Mouse (Mus musculus): ENCODE data around the gene Rybp. TPM values are rescaled to one million over a fixed set of nuclear protein-coding genes. Genes with fewer than 3 reads are reported as not detected.

The Rybp gene
- polyA plus RNA-seq, 1 experiment from 2014 or later = 13.5 TPM

- H3K27me3 ChIP-seq (replicated peaks; ENCODE audit: control insufficient read depth, insufficient read depth, low read length) = no peaks in the 10 kb centered on the region
- TF ChIP-seq CTCF (IDR thresholded peaks at IDR 0.05; ENCODE audit: low read depth) = no peak
- H3K4me2 ChIP-seq (replicated peaks; ENCODE audit: low read depth) = no peak overlapping the region
- H3K36me3 ChIP-seq (ENCODE audit: control insufficient read depth, insufficient read depth) = no peaks in the 10 kb centered on the region
- ATAC-seq = no peak
- no peaks in the 10 kb centered on the region for H3K4me1 ChIP-seq (replicated peaks; ENCODE audit: control insufficient read depth, insufficient read depth, low read length)
- H3K27ac ChIP-seq (ENCODE audit: low read depth, low read length) = no peak overlapping the region
- no peak overlapping the region for H3K4me3 ChIP-seq (ENCODE audit: low read depth, low read length)
- no peak overlapping the region for H3K9ac ChIP-seq (ENCODE audit: low read depth, low read length)
- no peaks in the 10 kb centered on the region for H3K9me3 ChIP-seq (ENCODE audit: control insufficient read depth)
- 48% methylated on average over 2 of the region's 2 CpGs for WGBS
Measured at GRCm38 (mm10) chr6:100226204-100226603, 61.1 kb downstream of the Rybp start.

GRCm38 (mm10) chr6:100223932-100224331 lies 63.4 kb downstream of the Rybp start:
- Histone ChIP-seq H3K4me2 (replicated peaks; ENCODE audit: low read depth) (no peak overlapping the region), H3K9me3 (ENCODE audit: control insufficient read depth) (no peaks in the 10 kb centered on the region), H3K36me3 (ENCODE audit: control insufficient read depth, insufficient read depth) (no peaks in the 10 kb centered on the region), H3K4me1 (replicated peaks; ENCODE audit: control insufficient read depth, insufficient read depth, low read length) (no peaks in the 10 kb centered on the region), H3K4me3 (ENCODE audit: low read depth, low read length) (no peak overlapping the region), H3K9ac (ENCODE audit: low read depth, low read length) (no peak overlapping the region), H3K27me3 (replicated peaks; ENCODE audit: control insufficient read depth, insufficient read depth, low read length) (no peaks in the 10 kb centered on the region), H3K27ac (ENCODE audit: low read depth, low read length) (no peak overlapping the region)
- 92% methylated on average over 6 of the region's 6 CpGs for WGBS
- ATAC-seq = no peak
- no peak for TF ChIP-seq CTCF (IDR thresholded peaks at IDR 0.05; ENCODE audit: low read depth)

- Histone ChIP-seq H3K9ac (ENCODE audit: low read depth, low read length) (no peak overlapping the region), H3K27ac (ENCODE audit: low read depth, low read length) (no peak overlapping the region), H3K9me3 (ENCODE audit: control insufficient read depth) (no peaks in the 10 kb centered on the region), H3K4me1 (replicated peaks; ENCODE audit: control insufficient read depth, insufficient read depth, low read length) (0 out of 2 replicates have a peak, but pooled peaks cover 1% of the 10 kb centered on the region), H3K4me2 (replicated peaks; ENCODE audit: low read depth) (no peak overlapping the region), H3K4me3 (ENCODE audit: low read depth, low read length) (no peak overlapping the region), H3K27me3 (replicated peaks; ENCODE audit: control insufficient read depth, insufficient read depth, low read length) (no peaks in the 10 kb centered on the region), H3K36me3 (ENCODE audit: control insufficient read depth, insufficient read depth) (no peaks in the 10 kb centered on the region)
- ATAC-seq = no peak
- TF ChIP-seq CTCF (IDR thresholded peaks at IDR 0.05; ENCODE audit: low read depth) = no peak
- WGBS = 87% methylated on average over 10 of the region's 10 CpGs
Measured at GRCm38 (mm10) chr6:100223435-100223834, 63.9 kb downstream of the Rybp start.

GRCm38 (mm10) chr6:100222927-100223326 lies 64.4 kb downstream of the Rybp start:
- H3K4me3 ChIP-seq (ENCODE audit: low read depth, low read length) = no peak overlapping the region
- no peak overlapping the region for H3K9ac ChIP-seq (ENCODE audit: low read depth, low read length)
- 0 out of 2 replicates have a peak, but pooled peaks cover 2% of the 10 kb centered on the region for H3K4me1 ChIP-seq (replicated peaks; ENCODE audit: control insufficient read depth, insufficient read depth, low read length)
- WGBS = 88% methylated on average over 5 of the region's 5 CpGs
- no peaks in the 10 kb centered on the region for H3K9me3 ChIP-seq (ENCODE audit: control insufficient read depth)
- ATAC-seq = no peak
- H3K27me3 ChIP-seq (replicated peaks; ENCODE audit: control insufficient read depth, insufficient read depth, low read length) = no peaks in the 10 kb centered on the region
- no peak for TF ChIP-seq CTCF (IDR thresholded peaks at IDR 0.05; ENCODE audit: low read depth)
- no peaks in the 10 kb centered on the region for H3K36me3 ChIP-seq (ENCODE audit: control insufficient read depth, insufficient read depth)
- no peak overlapping the region for H3K4me2 ChIP-seq (replicated peaks; ENCODE audit: low read depth)
- H3K27ac ChIP-seq (ENCODE audit: low read depth, low read length) = no peak overlapping the region

- H3K4me2 ChIP-seq (replicated peaks; ENCODE audit: low read depth) = no peak overlapping the region
- 0 out of 2 replicates have a peak, but pooled peaks cover 2% of the 10 kb centered on the region for H3K4me1 ChIP-seq (replicated peaks; ENCODE audit: control insufficient read depth, insufficient read depth, low read length)
- no peaks in the 10 kb centered on the region for H3K9me3 ChIP-seq (ENCODE audit: control insufficient read depth)
- no peaks in the 10 kb centered on the region for H3K36me3 ChIP-seq (ENCODE audit: control insufficient read depth, insufficient read depth)
- no peak overlapping the region for H3K27ac ChIP-seq (ENCODE audit: low read depth, low read length)
- H3K27me3 ChIP-seq (replicated peaks; ENCODE audit: control insufficient read depth, insufficient read depth, low read length) = no peaks in the 10 kb centered on the region
- 10% methylated on average over 4 of the region's 4 CpGs for WGBS
- peak; percentile 58 for ATAC-seq
- H3K9ac ChIP-seq (ENCODE audit: low read depth, low read length) = no peak overlapping the region
- H3K4me3 ChIP-seq (ENCODE audit: low read depth, low read length) = no peak overlapping the region
- no peak for TF ChIP-seq CTCF (IDR thresholded peaks at IDR 0.05; ENCODE audit: low read depth)
Measured at GRCm38 (mm10) chr6:100221803-100222202, 65.5 kb downstream of the Rybp start.

GRCm38 (mm10) chr6:100220917-100221560 lies 66.2 kb downstream of the Rybp start:
- no peak for ATAC-seq
- H3K27me3 ChIP-seq (replicated peaks; ENCODE audit: control insufficient read depth, insufficient read depth, low read length) = no peaks in the 10 kb centered on the region
- H3K4me2 ChIP-seq (replicated peaks; ENCODE audit: low read depth) = no peak overlapping the region
- WGBS = 55% methylated on average over 14 of the region's 14 CpGs
- peaks cover 3% of the 10 kb centered on the region; the same call in 1 of the 2 replicates for H3K4me1 ChIP-seq (replicated peaks; ENCODE audit: control insufficient read depth, insufficient read depth, low read length)
- H3K36me3 ChIP-seq (ENCODE audit: control insufficient read depth, insufficient read depth) = no peaks in the 10 kb centered on the region
- no peak overlapping the region for H3K4me3 ChIP-seq (ENCODE audit: low read depth, low read length)
- H3K9ac ChIP-seq (ENCODE audit: low read depth, low read length) = no peak overlapping the region
- no peak overlapping the region for H3K27ac ChIP-seq (ENCODE audit: low read depth, low read length)
- TF ChIP-seq CTCF (IDR thresholded peaks at IDR 0.05; ENCODE audit: low read depth) = no peak
- H3K9me3 ChIP-seq (ENCODE audit: control insufficient read depth) = no peaks in the 10 kb centered on the region

All from intestine, postnatal 0 days (tissue).